Mouse (Mus musculus): Measurements from ENCODE around the gene Sdr9c7. TPM values are rescaled to one million over a fixed set of nuclear protein-coding genes. Genes with fewer than 3 reads are reported as not detected.

Sdr9c7 gene
- polyA plus RNA-seq, 1 experiment from 2014 or later = not detected

DNA sequence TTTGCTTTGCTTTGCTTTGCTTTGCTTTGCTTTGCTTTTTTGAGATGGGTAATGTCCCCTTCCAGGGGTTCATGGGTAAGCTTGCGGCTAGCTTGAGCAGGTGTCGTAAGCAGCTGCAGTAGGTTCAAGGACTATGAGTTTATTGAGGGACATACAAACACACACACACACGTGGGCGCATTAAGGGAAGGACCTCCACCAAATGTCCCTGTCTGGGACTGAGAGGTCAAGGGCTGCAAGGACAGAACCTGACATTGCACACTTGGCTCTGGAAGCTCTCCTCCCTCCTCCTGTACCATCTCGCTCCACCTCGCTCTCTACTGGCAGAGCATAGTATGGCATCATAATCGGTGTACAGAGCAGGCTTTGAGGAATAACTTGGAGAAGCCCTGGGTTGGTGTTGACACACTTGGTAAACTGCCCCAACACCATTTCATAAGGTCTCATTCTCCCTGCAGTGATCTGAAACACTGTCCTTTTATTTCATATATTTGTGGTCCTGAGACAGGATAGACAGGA lies 60.9 kb downstream of the Sdr9c7 start:
- DNase-seq (ENCODE audit: low read depth, low spot score) (no peak), ATAC-seq (no peak)
- ChIA-PET CTCF (no interaction called here), POLR2A (no interaction called here)
- H3K27me3 ChIP-seq = no peaks in the 10 kb centered on the region
- in situ Hi-C loops (cut with MboI; ENCODE audit: low pct_unique_long_range_greater_than_20kb) = no loop called here
- TF ChIP-seq CTCF (IDR thresholded peaks at IDR 0.05) = no peak

Other genes with a start within 250 kb of the Sdr9c7 start
- 8.0 TPM for gene Nemp1, start 231.6 kb upstream of the Sdr9c7 start, polyA plus RNA-seq (2021)
- gene Nab2, start 229.9 kb upstream of the Sdr9c7 start, polyA plus RNA-seq (2021) = 31.8 TPM
- 0.17 TPM for gene Myo1a, start 193.3 kb upstream of the Sdr9c7 start, polyA plus RNA-seq (2021)
- gene Tac2, start 174.0 kb upstream of the Sdr9c7 start, polyA plus RNA-seq (2021) = not detected
- 7.5 TPM for gene Zbtb39, start 159.0 kb upstream of the Sdr9c7 start, polyA plus RNA-seq (2021)
- gene Gpr182, start 146.8 kb upstream of the Sdr9c7 start, polyA plus RNA-seq (2021) = 0.49 TPM
- 0.05 TPM for gene Rdh1, start 138.8 kb upstream of the Sdr9c7 start, polyA plus RNA-seq (2021)
- 0.18 TPM for gene Rdh16f1, start 138.7 kb upstream of the Sdr9c7 start, polyA plus RNA-seq (2021)
- gene Rdh9, start 122.1 kb upstream of the Sdr9c7 start, polyA plus RNA-seq (2021) = not detected
- 0.03 TPM for gene Rdh16, start 97.4 kb upstream of the Sdr9c7 start, polyA plus RNA-seq (2021)
- not detected for gene Rdh19, start 48.6 kb upstream of the Sdr9c7 start, polyA plus RNA-seq (2021)
- not detected for gene Rdh16f2, start 32.0 kb upstream of the Sdr9c7 start, polyA plus RNA-seq (2021)
- not detected for gene Rdh7, start 9.7 kb upstream of the Sdr9c7 start, polyA plus RNA-seq (2021)
- gene Hsd17b6, start 109.1 kb downstream of the Sdr9c7 start, polyA plus RNA-seq (2021) = not detected
- 28.4 TPM for gene Prim1, start 116.7 kb downstream of the Sdr9c7 start, polyA plus RNA-seq (2021)
- gene Naca, start 137.1 kb downstream of the Sdr9c7 start, polyA plus RNA-seq (2021) = 764 TPM
- 141 TPM for gene Ptges3, start 160.4 kb downstream of the Sdr9c7 start, polyA plus RNA-seq (2021)
- 2,546 TPM for gene Atp5b, start 184.8 kb downstream of the Sdr9c7 start, polyA plus RNA-seq (2021)
- gene Baz2a, start 193.1 kb downstream of the Sdr9c7 start, polyA plus RNA-seq (2021) = 45.8 TPM

Data from Patski (cell line).